Mouse (Mus musculus): Measurements from ENCODE around the gene Tppp. TPM values are rescaled to one million over a fixed set of nuclear protein-coding genes. Genes with fewer than 3 reads are reported as not detected.
A peak's percentile ranks its signal among the peaks of the same experiment; 100 is the strongest.

The Tppp gene
- polyA plus RNA-seq (2014; fragmentation: Nextera tagmentation; extraction: Ambion mirVana), result 5.3 and 7.3 TPM in 2 replicates

GRCm38 (mm10) chr13:74008948-74009718 lies at the start of gene Tppp:
Gene Tppp (plus strand): TSS chr13:74009407.
- H3K9ac ChIP-seq (ENCODE audit: low read length), result peak within 1 kb of the TSS; percentile 79
- peak; percentile 95 for ATAC-seq (ENCODE audit: insufficient number of reproducible peaks, insufficient read depth, low FRiP score, low read depth)
- H3K9me3 ChIP-seq (ENCODE audit: control insufficient read depth, low read length), result no peaks in the 10 kb centered on the region
- peaks cover 3% of the 10 kb centered on the region; the same call in 1 of the 2 replicates for H3K27me3 ChIP-seq (ENCODE audit: control insufficient read depth, insufficient read depth, low read length)
- H3K4me1 ChIP-seq (ENCODE audit: control insufficient read depth in 2 of 2, insufficient read depth in 2 of 2, low read length in 2 of 2), result peaks cover 5 to 17% of the 10 kb centered on the region in 2 experiments; a peak in 3 of 4 replicates
- peak within 1 kb of the TSS in 1 of 2 experiments; percentile 35; a peak in 1 of 4 replicates for H3K27ac ChIP-seq (replicated peaks in 1 of 2; ENCODE audit: control insufficient read depth in 1 of 2, insufficient read depth in 1 of 2, low read depth in 2 of 2, low read length in 2 of 2)
- H3K4me2 ChIP-seq (ENCODE audit: low read length), result peak within 1 kb of the TSS; percentile 100
- no peaks in the 10 kb centered on the region for H3K36me3 ChIP-seq (ENCODE audit: control insufficient read depth, insufficient read depth, low read length)
- peak within 1 kb of the TSS; percentile 61 to 62 for H3K4me3 ChIP-seq (ENCODE audit: control insufficient read depth in 1 of 2, insufficient read depth in 1 of 2, low read depth in 1 of 2, low read length in 2 of 2)
- under 1% methylated on average over 56 of the region's 56 CpGs for WGBS

- Histone ChIP-seq H3K27ac (replicated peaks in 1 of 2; ENCODE audit: control insufficient read depth in 1 of 2, insufficient read depth in 1 of 2, low read depth in 2 of 2, low read length in 2 of 2) (no peak overlapping the region), H3K36me3 (ENCODE audit: control insufficient read depth, insufficient read depth, low read length) (peaks cover 72% of the 10 kb centered on the region), H3K4me3 (ENCODE audit: control insufficient read depth in 1 of 2, insufficient read depth in 1 of 2, low read depth in 1 of 2, low read length in 2 of 2) (no peak overlapping the region), H3K27me3 (ENCODE audit: control insufficient read depth, insufficient read depth, low read length) (no peaks in the 10 kb centered on the region), H3K9ac (ENCODE audit: low read length) (no peak overlapping the region), H3K9me3 (ENCODE audit: control insufficient read depth, low read length) (no peaks in the 10 kb centered on the region), H3K4me2 (ENCODE audit: low read length) (no peak overlapping the region), H3K4me1 (ENCODE audit: control insufficient read depth in 2 of 2, insufficient read depth in 2 of 2, low read length in 2 of 2) (no peaks in the 10 kb centered on the region)
- no peak for ATAC-seq (ENCODE audit: insufficient number of reproducible peaks, insufficient read depth, low FRiP score, low read depth)
- 89% methylated on average over 10 of the region's 10 CpGs for WGBS
These were observed 49.0 kb upstream of the Tppp start for GRCm38 (mm10) chr13:73960117-73960652.

- Histone ChIP-seq H3K4me2 (ENCODE audit: low read length) (no peak overlapping the region), H3K4me3 (ENCODE audit: control insufficient read depth in 1 of 2, insufficient read depth in 1 of 2, low read depth in 1 of 2, low read length in 2 of 2) (no peak overlapping the region), H3K36me3 (ENCODE audit: control insufficient read depth, insufficient read depth, low read length) (peaks cover 62% of the 10 kb centered on the region), H3K9me3 (ENCODE audit: control insufficient read depth, low read length) (no peaks in the 10 kb centered on the region), H3K9ac (ENCODE audit: low read length) (no peak overlapping the region), H3K4me1 (ENCODE audit: control insufficient read depth in 2 of 2, insufficient read depth in 2 of 2, low read length in 2 of 2) (no peaks in the 10 kb centered on the region), H3K27ac (replicated peaks in 1 of 2; ENCODE audit: control insufficient read depth in 1 of 2, insufficient read depth in 1 of 2, low read depth in 2 of 2, low read length in 2 of 2) (no peak overlapping the region), H3K27me3 (ENCODE audit: control insufficient read depth, insufficient read depth, low read length) (no peaks in the 10 kb centered on the region)
- 75% methylated on average over 4 of the region's 4 CpGs for WGBS
- ATAC-seq (ENCODE audit: insufficient number of reproducible peaks, insufficient read depth, low FRiP score, low read depth), result no peak
These were observed 48.0 kb upstream of the Tppp start for GRCm38 (mm10) chr13:73961177-73961576.

- no peak within 1 kb of the TSS for H3K4me3 ChIP-seq (ENCODE audit: control insufficient read depth in 1 of 2, insufficient read depth in 1 of 2, low read depth in 1 of 2, low read length in 2 of 2)
- H3K9ac ChIP-seq (ENCODE audit: low read length), result no peak within 1 kb of the TSS
- H3K9me3 ChIP-seq (ENCODE audit: control insufficient read depth, low read length), result no peaks in the 10 kb centered on the region
- H3K27me3 ChIP-seq (ENCODE audit: control insufficient read depth, insufficient read depth, low read length), result no peaks in the 10 kb centered on the region
- H3K36me3 ChIP-seq (ENCODE audit: control insufficient read depth, insufficient read depth, low read length), result peaks cover 38% of the 10 kb centered on the region
- no peak within 1 kb of the TSS for H3K4me2 ChIP-seq (ENCODE audit: low read length)
- H3K27ac ChIP-seq (replicated peaks in 1 of 2; ENCODE audit: control insufficient read depth in 1 of 2, insufficient read depth in 1 of 2, low read depth in 2 of 2, low read length in 2 of 2), result no peak within 1 kb of the TSS
- ATAC-seq (ENCODE audit: insufficient number of reproducible peaks, insufficient read depth, low FRiP score, low read depth), result no peak
- WGBS, result 85% methylated on average over 5 of the region's 5 CpGs
- H3K4me1 ChIP-seq (ENCODE audit: control insufficient read depth in 2 of 2, insufficient read depth in 2 of 2, low read length in 2 of 2), result no peaks in the 10 kb centered on the region
These were observed 45.7 kb upstream of the Tppp start, which contains the start of gene Zdhhc11 for GRCm38 (mm10) chr13:73963551-73963950. Gene Zdhhc11 (plus strand): TSS chr13:73963851.

GRCm38 (mm10) chr13:73970545-73971448 lies 38.4 kb upstream of the Tppp start:
- H3K27ac ChIP-seq (replicated peaks in 1 of 2; ENCODE audit: control insufficient read depth in 1 of 2, insufficient read depth in 1 of 2, low read depth in 2 of 2, low read length in 2 of 2), result peak overlapping the region; percentile 65 to 73
- no peaks in the 10 kb centered on the region for H3K9me3 ChIP-seq (ENCODE audit: control insufficient read depth, low read length)
- H3K4me2 ChIP-seq (ENCODE audit: low read length), result peak overlapping the region; percentile 43
- H3K9ac ChIP-seq (ENCODE audit: low read length), result peak overlapping the region; percentile 10; the same call in 1 of the 2 replicates
- WGBS, result 13% methylated on average over 12 of the region's 12 CpGs
- no peak overlapping the region; a peak in 2 of 4 replicates for H3K4me3 ChIP-seq (ENCODE audit: control insufficient read depth in 1 of 2, insufficient read depth in 1 of 2, low read depth in 1 of 2, low read length in 2 of 2)
- no peaks in the 10 kb centered on the region for H3K27me3 ChIP-seq (ENCODE audit: control insufficient read depth, insufficient read depth, low read length)
- no peaks in the 10 kb centered on the region for H3K36me3 ChIP-seq (ENCODE audit: control insufficient read depth, insufficient read depth, low read length)
- H3K4me1 ChIP-seq (ENCODE audit: control insufficient read depth in 2 of 2, insufficient read depth in 2 of 2, low read length in 2 of 2), result peaks cover 8 to 10% of the 10 kb centered on the region in 2 experiments; a peak in 3 of 4 replicates
- peak; percentile 91 for ATAC-seq (ENCODE audit: insufficient number of reproducible peaks, insufficient read depth, low FRiP score, low read depth)

GRCm38 (mm10) chr13:73974523-73974922 lies 34.7 kb upstream of the Tppp start:
- no peak for ATAC-seq (ENCODE audit: insufficient number of reproducible peaks, insufficient read depth, low FRiP score, low read depth)
- Histone ChIP-seq H3K9me3 (ENCODE audit: control insufficient read depth, low read length) (no peaks in the 10 kb centered on the region), H3K27me3 (ENCODE audit: control insufficient read depth, insufficient read depth, low read length) (no peaks in the 10 kb centered on the region), H3K4me1 (ENCODE audit: control insufficient read depth in 2 of 2, insufficient read depth in 2 of 2, low read length in 2 of 2) (peaks cover 8 to 10% of the 10 kb centered on the region in 2 experiments; a peak in 3 of 4 replicates), H3K4me3 (ENCODE audit: control insufficient read depth in 1 of 2, insufficient read depth in 1 of 2, low read depth in 1 of 2, low read length in 2 of 2) (no peak overlapping the region), H3K9ac (ENCODE audit: low read length) (no peak overlapping the region), H3K36me3 (ENCODE audit: control insufficient read depth, insufficient read depth, low read length) (no peaks in the 10 kb centered on the region), H3K4me2 (ENCODE audit: low read length) (no peak overlapping the region), H3K27ac (replicated peaks in 1 of 2; ENCODE audit: control insufficient read depth in 1 of 2, insufficient read depth in 1 of 2, low read depth in 2 of 2, low read length in 2 of 2) (no peak overlapping the region)
- 85% methylated on average over 3 of the region's 3 CpGs for WGBS

- H3K4me1 ChIP-seq (ENCODE audit: control insufficient read depth in 2 of 2, insufficient read depth in 2 of 2, low read length in 2 of 2), result no peaks in the 10 kb centered on the region
- H3K4me3 ChIP-seq (ENCODE audit: control insufficient read depth in 1 of 2, insufficient read depth in 1 of 2, low read depth in 1 of 2, low read length in 2 of 2), result no peak overlapping the region
- WGBS, result 82% methylated on average over 5 of the region's 5 CpGs
- H3K27ac ChIP-seq (replicated peaks in 1 of 2; ENCODE audit: control insufficient read depth in 1 of 2, insufficient read depth in 1 of 2, low read depth in 2 of 2, low read length in 2 of 2), result no peak overlapping the region
- H3K27me3 ChIP-seq (ENCODE audit: control insufficient read depth, insufficient read depth, low read length), result no peaks in the 10 kb centered on the region
- ATAC-seq (ENCODE audit: insufficient number of reproducible peaks, insufficient read depth, low FRiP score, low read depth), result no peak
- no peak overlapping the region for H3K4me2 ChIP-seq (ENCODE audit: low read length)
- no peak overlapping the region for H3K9ac ChIP-seq (ENCODE audit: low read length)
- no peaks in the 10 kb centered on the region for H3K36me3 ChIP-seq (ENCODE audit: control insufficient read depth, insufficient read depth, low read length)
- no peaks in the 10 kb centered on the region for H3K9me3 ChIP-seq (ENCODE audit: control insufficient read depth, low read length)
These were observed 32.3 kb upstream of the Tppp start for GRCm38 (mm10) chr13:73976935-73977334.
